Mouse (Mus musculus): ENCODE measurements around the gene Adamts20. TPM values are rescaled to one million over a fixed set of nuclear protein-coding genes. Genes with fewer than 3 reads are reported as not detected.

The Adamts20 gene
- total and polyA plus RNA-seq, 3 experiments = 2.1 to 3.6 TPM; not detected in 1

DNA sequence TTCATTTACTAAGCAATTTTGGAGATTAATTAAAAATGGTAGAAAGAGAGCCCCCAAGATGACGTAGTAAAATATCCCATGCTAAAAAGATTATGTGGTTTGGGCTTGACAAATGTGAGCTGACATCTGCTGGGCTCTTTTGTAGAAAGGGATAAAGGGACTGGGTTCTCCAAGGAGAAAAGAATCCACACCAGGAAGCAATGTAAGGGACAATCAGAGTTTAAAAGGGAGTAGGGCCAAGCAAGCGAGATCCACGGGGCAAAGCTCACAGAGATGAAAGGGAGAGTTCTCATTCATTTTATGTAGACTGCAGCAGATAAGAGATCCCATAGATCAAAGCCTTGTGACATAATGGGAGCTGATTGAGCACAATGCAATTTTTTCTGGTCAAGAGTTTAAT, 3.0 kb downstream of the Adamts20 start:
- Histone ChIP-seq H3K79me2 (ENCODE audit: control insufficient read depth, insufficient read depth, low read length, poor library complexity) (no peaks in the 10 kb centered on the region), H3K4me1 (ENCODE audit: control insufficient read depth in 1 of 2, insufficient read depth in 2 of 2, low read length in 2 of 2) (no peaks in the 10 kb centered on the region), H3K9me3 (replicated peaks; ENCODE audit: insufficient read depth, low read length) (no peaks in the 10 kb centered on the region), H3K27me3 (ENCODE audit: control insufficient read depth in 1 of 2, insufficient read depth in 2 of 2, low read length in 2 of 2) (peaks cover 0 to 5% of the 10 kb centered on the region in 2 experiments; a peak in 3 of 4 replicates), H3K27ac (ENCODE audit: control insufficient read depth, low read depth, low read length) (no peak overlapping the region), H3K9ac (ENCODE audit: control insufficient read depth, low read depth, low read length, poor library complexity, severe bottlenecking) (no peak overlapping the region), H3K4me3 (ENCODE audit: control insufficient read depth in 1 of 2, insufficient read depth in 1 of 2, low read depth in 2 of 2, low read length in 2 of 2) (no peak overlapping the region), H3K36me3 (ENCODE audit: control insufficient read depth in 1 of 2, insufficient read depth in 2 of 2, low read length in 2 of 2) (no peaks in the 10 kb centered on the region)
- no peak for TF ChIP-seq TAL1 (IDR thresholded peaks at IDR 0.05; ENCODE audit: low read length)
- TF ChIP-seq E2F4 (IDR thresholded peaks at IDR 0.05; ENCODE audit: borderline replicate concordance, low read depth, low read length) = no peak
- no peak for TF ChIP-seq MYC (IDR thresholded peaks at IDR 0.05; ENCODE audit: low read depth, low read length)
- TF ChIP-seq ZNF384 (IDR thresholded peaks at IDR 0.05; ENCODE audit: low read depth, low read length) = no peak
- TF ChIP-seq NELFE (IDR thresholded peaks at IDR 0.05; ENCODE audit: low read depth, low read length) = no peak
- TF ChIP-seq USF2 (IDR thresholded peaks at IDR 0.05; ENCODE audit: borderline replicate concordance in 1 of 2, insufficient read depth in 1 of 2, low read depth in 1 of 2, low read length in 2 of 2) = no peak
- no peak for TF ChIP-seq MAX (IDR thresholded peaks at IDR 0.05; ENCODE audit: low read length)
- TF ChIP-seq GATA1 (IDR thresholded peaks at IDR 0.05; ENCODE audit: low read depth, low read length) = no peak
- TF ChIP-seq SMC3 (IDR thresholded peaks at IDR 0.05; ENCODE audit: low read depth, low read length) = no peak
- no peak for TF ChIP-seq GABPA (IDR thresholded peaks at IDR 0.05; ENCODE audit: low read depth, low read length)
- no peak for TF ChIP-seq ZMIZ1 (IDR thresholded peaks at IDR 0.05; ENCODE audit: low read depth, low read length)
- TF ChIP-seq TCF12 (IDR thresholded peaks at IDR 0.05; ENCODE audit: low read depth, low read length) = no peak
- TF ChIP-seq POLR2AphosphoS2 (IDR thresholded peaks at IDR 0.05; ENCODE audit: low read length) = no peak
- no peak for TF ChIP-seq SIN3A (IDR thresholded peaks at IDR 0.05; ENCODE audit: low read length)
- TF ChIP-seq ZKSCAN1 (IDR thresholded peaks at IDR 0.05; ENCODE audit: low read depth, low read length) = no peak
- no peak for TF ChIP-seq POLR2AphosphoS5 (IDR thresholded peaks at IDR 0.05; ENCODE audit: borderline replicate concordance, low read depth, low read length)
- TF ChIP-seq EP300 (IDR thresholded peaks at IDR 0.05; ENCODE audit: low read depth in 1 of 2, low read length in 2 of 2) = no peak
- TF ChIP-seq BHLHE40 (IDR thresholded peaks at IDR 0.05; ENCODE audit: borderline replicate concordance, low read depth, low read length) = no peak
- no peak for DNase-seq (ENCODE audit: low read depth, low spot score)

DNA sequence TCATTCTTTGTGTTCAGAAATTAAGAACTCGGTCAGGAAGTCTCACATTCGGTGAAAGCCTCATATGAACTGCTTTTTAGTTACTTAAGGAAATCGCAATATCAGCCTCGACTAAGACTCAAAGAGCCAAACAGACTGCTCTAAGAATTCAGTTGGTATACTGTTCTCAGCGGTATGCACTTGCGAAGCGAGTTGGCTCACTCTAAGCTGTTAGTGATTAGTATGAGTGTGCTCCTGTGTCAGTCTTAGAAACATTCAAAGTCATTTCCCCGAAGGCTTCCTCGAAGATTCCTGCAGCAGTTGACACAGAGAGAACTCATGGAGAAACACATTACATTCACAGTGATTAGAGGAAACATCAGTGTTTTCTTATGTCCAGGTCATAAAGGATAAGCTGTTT, 4.1 kb downstream of the Adamts20 start:
- H3K4me3 ChIP-seq (ENCODE audit: control insufficient read depth in 1 of 2, insufficient read depth in 1 of 2, low read depth in 2 of 2, low read length in 2 of 2) = no peak overlapping the region
- no peaks in the 10 kb centered on the region for H3K79me2 ChIP-seq (ENCODE audit: control insufficient read depth, insufficient read depth, low read length, poor library complexity)
- H3K9ac ChIP-seq (ENCODE audit: control insufficient read depth, low read depth, low read length, poor library complexity, severe bottlenecking) = no peak overlapping the region
- TF ChIP-seq ZMIZ1 (IDR thresholded peaks at IDR 0.05; ENCODE audit: low read depth, low read length) (no peak), EP300 (IDR thresholded peaks at IDR 0.05; ENCODE audit: low read depth in 1 of 2, low read length in 2 of 2) (no peak), MAFK (IDR thresholded peaks at IDR 0.05; ENCODE audit: borderline replicate concordance, low read depth, low read length) (no peak), MYB (IDR thresholded peaks at IDR 0.05; ENCODE audit: low read depth, low read length) (no peak), MAX (IDR thresholded peaks at IDR 0.05; ENCODE audit: low read length) (no peak), ZNF384 (IDR thresholded peaks at IDR 0.05; ENCODE audit: low read depth, low read length) (no peak), NELFE (IDR thresholded peaks at IDR 0.05; ENCODE audit: low read depth, low read length) (no peak), MYC (IDR thresholded peaks at IDR 0.05; ENCODE audit: low read depth, low read length) (no peak), MAZ (IDR thresholded peaks at IDR 0.05; ENCODE audit: low read depth, low read length) (no peak), POLR2AphosphoS5 (IDR thresholded peaks at IDR 0.05; ENCODE audit: borderline replicate concordance, low read depth, low read length) (no peak), JUND (IDR thresholded peaks at IDR 0.05; ENCODE audit: low read depth, low read length) (no peak), GABPA (IDR thresholded peaks at IDR 0.05; ENCODE audit: low read depth, low read length) (no peak), SMC3 (IDR thresholded peaks at IDR 0.05; ENCODE audit: low read depth, low read length) (no peak), E2F4 (IDR thresholded peaks at IDR 0.05; ENCODE audit: borderline replicate concordance, low read depth, low read length) (no peak), ZC3H11A (IDR thresholded peaks at IDR 0.05; ENCODE audit: low read depth, low read length) (no peak), TCF12 (IDR thresholded peaks at IDR 0.05; ENCODE audit: low read depth, low read length) (no peak), TAL1 (IDR thresholded peaks at IDR 0.05; ENCODE audit: low read length) (no peak), UBTF (IDR thresholded peaks at IDR 0.05; ENCODE audit: borderline replicate concordance, insufficient read depth, low read depth, low read length) (no peak)
- peaks cover 0 to 5% of the 10 kb centered on the region in 2 experiments; a peak in 3 of 4 replicates for H3K27me3 ChIP-seq (ENCODE audit: control insufficient read depth in 1 of 2, insufficient read depth in 2 of 2, low read length in 2 of 2)
- H3K36me3 ChIP-seq (ENCODE audit: control insufficient read depth in 1 of 2, insufficient read depth in 2 of 2, low read length in 2 of 2) = no peaks in the 10 kb centered on the region
- no peaks in the 10 kb centered on the region for H3K9me3 ChIP-seq (replicated peaks; ENCODE audit: insufficient read depth, low read length)
- H3K4me1 ChIP-seq (ENCODE audit: control insufficient read depth in 1 of 2, insufficient read depth in 2 of 2, low read length in 2 of 2) = no peaks in the 10 kb centered on the region
- H3K27ac ChIP-seq (ENCODE audit: control insufficient read depth, low read depth, low read length) = no peak overlapping the region
- DNase-seq (ENCODE audit: low read depth, low spot score) = no peak

Measured in MEL (cell line).